Mouse (Mus musculus): ENCODE results near the gene Psmd3. TPM values are rescaled to one million over a fixed set of nuclear protein-coding genes. Genes with fewer than 3 reads are reported as not detected.

Gene Psmd3
- polyA plus RNA-seq, 1 experiment from 2014 or later: 249 TPM

DNA sequence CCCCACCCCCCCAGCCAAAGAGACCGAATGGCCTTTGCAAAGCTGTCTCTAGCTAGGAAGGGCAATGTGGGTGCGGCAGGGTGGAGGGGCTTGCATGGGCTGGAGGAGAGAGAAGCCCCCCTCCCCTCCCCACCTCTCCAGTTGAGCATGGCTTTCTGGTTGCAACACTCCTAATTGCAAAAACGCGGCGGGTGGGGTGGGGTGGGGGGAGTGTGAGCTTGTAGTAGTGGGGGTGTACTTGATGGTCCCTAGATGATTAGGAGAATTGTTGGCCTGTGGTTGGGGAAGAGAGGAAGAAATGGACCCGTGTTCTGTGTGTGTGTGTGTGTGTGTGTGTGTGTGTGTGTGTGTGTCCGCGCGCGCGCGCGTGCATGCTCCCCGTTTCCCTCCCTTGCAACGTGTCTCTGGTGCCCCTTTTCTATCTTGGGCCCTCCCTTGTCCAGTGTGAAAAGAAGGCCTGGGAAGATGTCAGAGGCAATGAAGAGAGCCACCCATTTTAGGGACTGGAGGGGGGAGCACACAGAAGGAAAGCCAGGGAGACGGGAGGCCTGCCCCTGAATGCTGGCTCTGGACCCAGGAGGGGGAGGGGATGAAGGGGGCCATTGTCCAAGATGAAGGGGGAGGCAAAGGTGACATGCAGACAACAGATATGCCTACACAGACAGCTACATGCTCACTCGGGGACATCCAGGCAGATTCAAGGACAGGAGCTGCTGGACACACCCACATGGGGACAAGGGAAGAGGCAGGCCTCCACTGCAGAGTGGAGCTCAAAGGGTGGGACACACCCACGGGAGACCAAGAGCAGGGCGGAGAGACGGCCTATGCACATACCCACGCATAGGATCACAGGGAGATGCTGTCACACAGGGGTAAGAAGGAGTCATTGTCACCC, 60.3 kb downstream of the Psmd3 start:
- Histone ChIP-seq H3K9me3 (no peaks in the 10 kb centered on the region), H3K4me3 (peak overlapping the region; percentile 90), H3K27ac (replicated peaks) (peak overlapping the region; percentile 97), H3K36me3 (replicated peaks) (no peaks in the 10 kb centered on the region), H3K27me3 (replicated peaks; ENCODE audit: low read depth, poor library complexity, severe bottlenecking) (peaks cover 10% of the 10 kb centered on the region; the same call in 1 of the 2 replicates), H3K4me1 (peaks cover 88% of the 10 kb centered on the region)
- 6% methylated on average over 21 of the region's 21 CpGs for WGBS
- DNase-seq (ENCODE audit: low spot score): peak; percentile 39

DNA sequence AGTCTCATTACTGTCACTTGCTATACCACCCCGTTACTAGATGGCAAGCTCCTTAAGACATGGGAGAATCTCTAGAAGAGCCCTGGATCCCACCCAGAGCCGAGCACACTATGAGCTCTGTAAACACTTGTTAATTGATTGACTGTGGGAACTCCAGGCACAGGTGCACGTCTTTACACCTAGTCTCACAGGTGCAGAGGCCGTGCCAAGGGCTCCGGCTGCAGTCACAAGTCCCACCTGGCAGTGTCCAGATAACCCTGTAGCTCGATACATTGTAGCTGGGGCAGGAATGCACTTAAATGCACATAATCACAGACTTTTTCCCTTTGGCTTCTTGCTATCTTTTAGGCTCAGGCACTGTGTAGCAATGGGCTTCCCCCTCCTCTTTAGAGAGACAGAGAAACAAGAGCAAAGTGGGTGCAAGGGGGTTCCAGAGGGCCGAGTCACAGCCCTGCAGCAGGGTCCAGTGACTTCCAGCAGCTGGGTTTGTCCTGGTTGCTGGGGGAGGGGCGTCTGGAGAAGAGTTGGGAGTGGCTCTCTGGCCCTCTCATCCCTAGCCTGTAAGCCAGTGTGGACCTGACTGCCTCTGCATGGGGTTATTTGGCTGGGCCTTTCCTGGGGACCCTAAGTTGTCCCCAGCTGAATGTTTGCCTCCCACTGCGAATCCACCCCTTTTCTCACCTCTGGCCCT, 61.4 kb downstream of the Psmd3 start:
- Histone ChIP-seq H3K4me3 (peak overlapping the region; percentile 90), H3K9me3 (no peaks in the 10 kb centered on the region), H3K36me3 (replicated peaks) (no peaks in the 10 kb centered on the region), H3K27me3 (replicated peaks; ENCODE audit: low read depth, poor library complexity, severe bottlenecking) (peaks cover 5% of the 10 kb centered on the region; the same call in 1 of the 2 replicates), H3K27ac (replicated peaks) (peak overlapping the region; percentile 97), H3K4me1 (peaks cover 95% of the 10 kb centered on the region)
- peak; percentile 73 for DNase-seq (ENCODE audit: low spot score)
- WGBS: 10% methylated on average over 9 of the region's 9 CpGs

DNA sequence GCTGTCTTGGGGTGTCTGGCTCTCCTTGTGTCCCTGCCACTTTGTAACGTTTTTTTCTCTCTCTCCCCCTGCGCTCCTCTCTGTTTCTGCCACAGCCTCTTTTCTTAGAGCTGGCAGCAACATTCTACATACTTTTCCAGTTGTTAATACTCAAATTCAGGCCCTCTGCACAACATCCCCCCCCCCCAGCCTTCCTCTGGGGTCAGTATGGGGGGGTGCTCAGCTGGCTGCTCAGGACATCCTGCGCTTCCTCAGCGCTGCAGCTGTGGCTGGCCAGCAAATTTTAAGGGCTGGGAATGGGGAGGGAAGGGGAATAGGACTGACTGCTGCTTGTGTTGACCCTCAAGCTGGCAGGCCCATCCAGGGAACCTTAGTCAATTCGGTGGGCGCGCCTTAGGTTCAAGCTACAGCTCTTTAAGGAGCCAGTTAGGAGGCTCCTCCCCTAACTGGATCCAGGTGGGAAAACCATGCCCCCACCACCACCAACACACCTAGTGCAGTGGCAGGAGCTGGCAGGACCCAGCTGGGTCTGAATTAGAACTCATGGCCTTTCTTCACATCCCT, 62.2 kb downstream of the Psmd3 start:
- Histone ChIP-seq H3K9me3 (no peaks in the 10 kb centered on the region), H3K4me3 (peak overlapping the region; percentile 90), H3K27ac (replicated peaks) (peak overlapping the region; percentile 97)

More for the DNA sequence above, 62.2 kb downstream of the Psmd3 start:
- WGBS: 39% methylated on average over 7 of the region's 7 CpGs
- no peak for DNase-seq (ENCODE audit: low spot score)
- Histone ChIP-seq H3K27me3 (replicated peaks; ENCODE audit: low read depth, poor library complexity, severe bottlenecking) (peaks cover 2% of the 10 kb centered on the region; the same call in 1 of the 2 replicates), H3K36me3 (replicated peaks) (no peaks in the 10 kb centered on the region), H3K4me1 (peaks cover 98% of the 10 kb centered on the region)

Other genes with a start within 250 kb of the Psmd3 start
- gene Mien1, start 243.6 kb upstream of the Psmd3 start, polyA plus RNA-seq (2016; fragmentation: Nextera tagmentation; extraction: Ambion mirVana): 83.5 and 85.9 TPM in 2 replicates
- 11.9 and 13.3 TPM in 2 replicates for gene Grb7, start 236.2 kb upstream of the Psmd3 start, polyA plus RNA-seq (2016; fragmentation: Nextera tagmentation; extraction: Ambion mirVana)
- gene Ikzf3, start 136.5 kb upstream of the Psmd3 start, polyA plus RNA-seq (2016; fragmentation: Nextera tagmentation; extraction: Ambion mirVana): 0.05 and 0.13 TPM in 2 replicates
- 0.20 and 0.47 TPM in 2 replicates for gene Zpbp2, start 131.5 kb upstream of the Psmd3 start, polyA plus RNA-seq (2016; fragmentation: Nextera tagmentation; extraction: Ambion mirVana)
- 56.7 and 57.7 TPM in 2 replicates for gene Ormdl3, start 95.2 kb upstream of the Psmd3 start, polyA plus RNA-seq (2016; fragmentation: Nextera tagmentation; extraction: Ambion mirVana)
- not detected in 2 replicates for gene Lrrc3c, start 84.3 kb upstream of the Psmd3 start, polyA plus RNA-seq (2016; fragmentation: Nextera tagmentation; extraction: Ambion mirVana)
- 1.3 and 2.0 TPM in 2 replicates for gene Gm12355, start 56.9 kb upstream of the Psmd3 start, polyA plus RNA-seq (2016; fragmentation: Nextera tagmentation; extraction: Ambion mirVana)
- gene Gsdma3, start 56.2 kb upstream of the Psmd3 start, polyA plus RNA-seq (2016; fragmentation: Nextera tagmentation; extraction: Ambion mirVana): not detected in 2 replicates
- not detected in 2 replicates for gene Gsdma2, start 35.8 kb upstream of the Psmd3 start, polyA plus RNA-seq (2016; fragmentation: Nextera tagmentation; extraction: Ambion mirVana)
- not detected in 2 replicates for gene Gsdma, start 18.2 kb upstream of the Psmd3 start, polyA plus RNA-seq (2016; fragmentation: Nextera tagmentation; extraction: Ambion mirVana)
- not detected in 2 replicates for gene Csf3, start 18.7 kb downstream of the Psmd3 start, polyA plus RNA-seq (2016; fragmentation: Nextera tagmentation; extraction: Ambion mirVana)
- gene Med24, start 46.9 kb downstream of the Psmd3 start, polyA plus RNA-seq (2016; fragmentation: Nextera tagmentation; extraction: Ambion mirVana): 73.9 and 78.1 TPM in 2 replicates
- gene Thra, start 58.1 kb downstream of the Psmd3 start, polyA plus RNA-seq (2016; fragmentation: Nextera tagmentation; extraction: Ambion mirVana): 8.8 and 9.1 TPM in 2 replicates
- gene Nr1d1, start 92.8 kb downstream of the Psmd3 start, polyA plus RNA-seq (2016; fragmentation: Nextera tagmentation; extraction: Ambion mirVana): 1.1 and 1.8 TPM in 2 replicates
- 23.4 and 23.5 TPM in 2 replicates for gene Msl1, start 113.0 kb downstream of the Psmd3 start, polyA plus RNA-seq (2016; fragmentation: Nextera tagmentation; extraction: Ambion mirVana)
- gene Casc3, start 122.4 kb downstream of the Psmd3 start, polyA plus RNA-seq (2016; fragmentation: Nextera tagmentation; extraction: Ambion mirVana): 47.5 and 48.3 TPM in 2 replicates
- gene Rapgefl1, start 154.2 kb downstream of the Psmd3 start, polyA plus RNA-seq (2016; fragmentation: Nextera tagmentation; extraction: Ambion mirVana): 1.4 and 1.8 TPM in 2 replicates
- 5.0 and 5.4 TPM in 2 replicates for gene Wipf2, start 181.1 kb downstream of the Psmd3 start, polyA plus RNA-seq (2016; fragmentation: Nextera tagmentation; extraction: Ambion mirVana)
- gene Cdc6, start 225.2 kb downstream of the Psmd3 start, polyA plus RNA-seq (2016; fragmentation: Nextera tagmentation; extraction: Ambion mirVana): 65.1 and 69.1 TPM in 2 replicates
- 34.0 and 35.6 TPM in 2 replicates for gene Rara, start 245.3 kb downstream of the Psmd3 start, polyA plus RNA-seq (2016; fragmentation: Nextera tagmentation; extraction: Ambion mirVana)